Mouse (Mus musculus): ENCODE measurements at regions not wholly inside any gene's neighbourhood (a gene's known extent, or its start where the extent isn't known, plus 50 kb on each side); places are given as distances from the start of the nearest gene placed in this dataset.
"Not testable (repeated sequence)": the region's sequence is repeated elsewhere in the genome, so short reads cannot be mapped to it uniquely, and the experiment has no call there.

- DNase-seq (ENCODE audit: low read depth, low spot score) = no peak
Measured at GRCm38 (mm10) chrX:50675356-50675755, 165.5 kb upstream of the Stk26 start.

GRCm38 (mm10) chrX:50657835-50658565 is 182.8 kb upstream of the Stk26 start:
- no peak for DNase-seq (ENCODE audit: low read depth, low spot score)

GRCm38 (mm10) chrX:50657180-50657834 is 183.5 kb upstream of the Stk26 start:
- no peak for DNase-seq (ENCODE audit: low read depth, low spot score)

- DNase-seq (ENCODE audit: low read depth, low spot score) = not testable (repeated sequence)
Measured at GRCm38 (mm10) chrX:50655380-50655779, 185.5 kb upstream of the Stk26 start.

- DNase-seq (ENCODE audit: low read depth, low spot score) = no peak
Measured at GRCm38 (mm10) chrX:50641347-50641746, 199.5 kb upstream of the Stk26 start.

GRCm38 (mm10) chrX:50635634-50636033 is 205.2 kb upstream of the Stk26 start:
- DNase-seq (ENCODE audit: low read depth, low spot score) = no peak

GRCm38 (mm10) chrX:50634842-50635615 is 205.8 kb upstream of the Stk26 start:
- no peak for DNase-seq (ENCODE audit: low read depth, low spot score)

GRCm38 (mm10) chrX:50632536-50632935 is 204.2 kb upstream of the Olfr1324 start:
- no peak for DNase-seq (ENCODE audit: low read depth, low spot score)

- DNase-seq (ENCODE audit: low read depth, low spot score) = no peak
Measured at GRCm38 (mm10) chrX:50625336-50625735, 197.0 kb upstream of the Olfr1324 start.

GRCm38 (mm10) chrX:50622984-50623455 is 194.7 kb upstream of the Olfr1324 start:
- DNase-seq (ENCODE audit: low read depth, low spot score) = no peak

- no peak for DNase-seq (ENCODE audit: low read depth, low spot score)
Measured at GRCm38 (mm10) chrX:50620909-50621308, 192.6 kb upstream of the Olfr1324 start.

GRCm38 (mm10) chrX:50619919-50620318 is 191.6 kb upstream of the Olfr1324 start:
- no peak for DNase-seq (ENCODE audit: low read depth, low spot score)

- no peak for DNase-seq (ENCODE audit: low read depth, low spot score)
Measured at GRCm38 (mm10) chrX:50618936-50619335, 190.6 kb upstream of the Olfr1324 start.

- not testable (repeated sequence) for DNase-seq (ENCODE audit: low read depth, low spot score)
Measured at GRCm38 (mm10) chrX:50616920-50617319, 188.6 kb upstream of the Olfr1324 start.

- not testable (repeated sequence) for DNase-seq (ENCODE audit: low read depth, low spot score)
Measured at GRCm38 (mm10) chrX:50614874-50615273, 186.6 kb upstream of the Olfr1324 start.

GRCm38 (mm10) chrX:50614367-50614766 is 186.1 kb upstream of the Olfr1324 start:
- not testable (repeated sequence) for DNase-seq (ENCODE audit: low read depth, low spot score)

- DNase-seq (ENCODE audit: low read depth, low spot score) = no peak
Measured at GRCm38 (mm10) chrX:50611765-50612591, 183.7 kb upstream of the Olfr1324 start.

GRCm38 (mm10) chrX:50608141-50608540 is 179.8 kb upstream of the Olfr1324 start:
- DNase-seq (ENCODE audit: low read depth, low spot score) = not testable (repeated sequence)

GRCm38 (mm10) chrX:50607636-50608035 is 179.3 kb upstream of the Olfr1324 start:
- DNase-seq (ENCODE audit: low read depth, low spot score) = no peak

- not testable (repeated sequence) for DNase-seq (ENCODE audit: low read depth, low spot score)
Measured at GRCm38 (mm10) chrX:50605517-50605916, 177.2 kb upstream of the Olfr1324 start.

- not testable (repeated sequence) for DNase-seq (ENCODE audit: low read depth, low spot score)
Measured at GRCm38 (mm10) chrX:50604995-50605394, 176.7 kb upstream of the Olfr1324 start.

All from WW6 (cell line).